Mouse (Mus musculus) duodenum, adult 2 months (tissue): ENCODE results near the gene Gpr27. TPM values are rescaled to one million over a fixed set of nuclear protein-coding genes. Genes with fewer than 3 reads are reported as not detected.

ENCODE experiments used
- polyA plus RNA-seq: library from polyadenylated mRNA; depleted of rRNA; stranded (reverse); fragments of >200 nt; gene quantifications from 2 replicates; pipeline ENCODE4 v1.2.3, GENCODE M21; 2012; ENCODE audit warnings: low replicate concordance; rRNA removed

Gene Gpr27
- 3.2 and 4.9 TPM in 2 replicates for polyA plus RNA-seq

DNA sequence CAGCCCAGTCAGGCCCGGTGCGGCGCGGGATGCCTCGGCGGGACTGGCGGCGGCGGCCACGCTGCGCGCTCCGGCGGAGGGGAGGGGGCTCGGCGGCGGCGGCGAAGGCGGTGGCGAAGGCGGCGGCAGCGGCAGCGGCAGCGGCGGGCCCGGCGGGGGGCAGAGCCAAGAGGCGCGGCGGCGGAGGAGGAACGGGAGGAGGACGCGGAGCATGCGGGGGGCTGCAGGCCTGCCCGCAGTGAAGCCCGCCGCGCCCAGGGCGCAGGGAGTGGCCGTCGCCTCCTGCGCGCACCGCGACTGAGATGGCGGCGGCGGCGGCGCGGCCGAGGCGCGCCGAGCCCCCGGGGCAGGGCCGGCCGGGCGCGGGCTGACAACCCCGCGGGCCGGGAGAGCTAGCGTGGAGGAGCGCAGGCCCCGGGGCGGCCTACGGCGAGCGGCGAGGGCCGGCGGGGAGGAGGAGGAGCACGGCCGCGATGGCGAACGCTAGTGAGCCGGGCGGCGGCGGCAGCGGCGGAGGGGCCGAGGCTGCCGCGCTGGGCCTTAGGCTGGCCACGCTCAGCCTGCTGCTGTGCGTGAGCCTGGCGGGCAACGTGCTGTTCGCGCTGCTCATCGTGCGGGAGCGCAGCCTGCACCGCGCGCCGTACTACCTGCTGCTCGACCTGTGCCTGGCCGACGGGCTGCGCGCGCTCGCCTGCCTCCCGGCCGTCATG is at the start of gene Gpr27:
TSS of gene Gpr27 (plus strand) at position 474 of the 710 bp plus-strand sequence.

DNA sequence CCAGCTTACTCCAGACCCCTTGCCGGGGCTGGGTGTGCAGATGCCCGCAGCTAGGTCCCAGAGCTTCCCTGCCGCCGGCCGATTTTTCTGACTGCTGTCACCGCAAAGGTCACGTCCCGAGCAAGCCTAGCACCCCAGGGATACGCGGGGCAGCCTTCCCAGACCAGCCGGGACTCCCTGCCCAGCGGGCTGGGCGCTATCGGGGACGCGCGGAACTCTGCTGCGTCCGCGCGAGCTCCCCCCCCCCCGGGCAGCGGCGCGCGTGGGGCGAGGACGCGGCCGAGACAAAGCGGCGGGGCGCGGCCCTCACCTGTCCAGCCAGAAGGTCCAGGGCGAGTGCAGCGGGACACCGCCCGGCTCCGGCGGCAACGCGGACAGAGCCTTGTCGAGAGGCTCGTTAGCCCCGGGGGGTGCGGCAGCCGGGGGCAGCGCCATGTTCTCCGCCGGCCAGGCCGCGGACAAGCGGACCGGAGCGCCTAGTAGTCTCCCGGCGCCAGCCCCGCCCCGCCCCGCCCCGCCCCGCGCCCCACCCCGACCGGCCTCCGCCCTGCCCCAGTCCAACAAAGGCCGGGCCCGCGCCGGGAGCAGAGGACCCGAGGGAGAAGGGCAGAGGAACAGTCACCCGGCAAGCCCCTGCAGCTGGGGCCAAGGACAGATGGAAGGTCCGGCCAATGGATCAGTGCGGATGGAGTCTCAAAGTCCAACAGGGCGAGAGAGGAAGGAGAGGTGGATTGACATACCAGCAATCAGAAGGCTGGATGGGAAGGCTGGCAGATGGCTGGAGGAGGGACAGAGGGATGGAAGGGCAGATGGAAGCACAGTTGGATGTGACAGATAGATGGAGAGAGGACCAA is 25.9 kb upstream of the Gpr27 start, which contains the start of the genes Eif4e3 and Gm20696:
TSS of gene Eif4e3 (minus strand) at position 454 of the 854 bp plus-strand sequence.
TSS of gene Gm20696 (minus strand) at position 480 of the 854 bp plus-strand sequence.

DNA sequence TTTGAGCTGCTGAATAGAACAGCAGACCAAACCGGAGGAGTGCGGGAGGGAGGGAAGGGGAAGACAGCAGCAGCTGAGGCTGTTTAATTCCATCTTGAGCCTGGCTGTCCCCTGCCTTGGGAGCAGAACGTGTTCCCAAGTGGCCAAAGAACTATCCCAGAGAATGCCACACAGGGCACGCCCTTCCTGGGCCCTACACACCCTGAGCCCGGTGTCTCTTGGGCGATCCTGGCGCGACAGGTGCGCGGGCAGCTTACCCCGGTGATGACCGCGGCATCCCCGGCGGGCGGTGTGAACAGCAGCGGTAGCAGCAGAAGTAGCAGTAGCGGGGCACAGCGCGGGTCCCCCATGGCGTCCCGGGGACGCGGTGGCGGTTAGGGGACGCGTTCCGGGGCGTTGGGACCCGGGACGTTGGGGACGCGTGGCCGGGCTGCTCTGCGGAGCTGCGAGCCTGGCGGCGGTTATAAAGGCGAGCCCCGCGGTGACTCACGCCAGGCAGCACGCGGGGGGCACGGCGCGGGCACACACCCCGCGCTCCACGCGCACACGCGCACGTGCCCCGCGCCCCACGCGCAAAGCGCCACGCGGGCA is 33.6 kb downstream of the Gpr27 start, which contains the start of gene Prok2:
TSS of gene Prok2 (minus strand) at position 422 of the 591 bp plus-strand sequence.

Other genes starting within 250 kb of the Gpr27 start
- gene Foxp1, start 170.0 kb upstream of the Gpr27 start, polyA plus RNA-seq, result 30.8 and 54.3 TPM in 2 replicates
- gene Eif4e3, start 25.9 kb upstream of the Gpr27 start, polyA plus RNA-seq, result 1.3 and 1.7 TPM in 2 replicates
- gene Gm20696, start 25.9 kb upstream of the Gpr27 start, polyA plus RNA-seq, result 0.20 and 0.34 TPM in 2 replicates
- not detected in 2 replicates for gene Prok2, start 33.7 kb downstream of the Gpr27 start, polyA plus RNA-seq